Mouse (Mus musculus): ENCODE results near the gene Slc9b1.

- TF ChIP-seq GATA1 (IDR thresholded peaks at IDR 0.05; ENCODE audit: borderline replicate concordance, low read length), result no peak
- TF ChIP-seq FLI1 (IDR thresholded peaks at IDR 0.05; ENCODE audit: low read length), result no peak
These were observed 14.1 kb upstream of the Slc9b1 start for GRCm38 (mm10) chr3:135333763-135334162.

Measured in megakaryocyte, embryonic 14.5 days (primary cell).